Mouse (Mus musculus): Measurements from ENCODE around the gene Fgd6.

Fgd6 gene

DNA sequence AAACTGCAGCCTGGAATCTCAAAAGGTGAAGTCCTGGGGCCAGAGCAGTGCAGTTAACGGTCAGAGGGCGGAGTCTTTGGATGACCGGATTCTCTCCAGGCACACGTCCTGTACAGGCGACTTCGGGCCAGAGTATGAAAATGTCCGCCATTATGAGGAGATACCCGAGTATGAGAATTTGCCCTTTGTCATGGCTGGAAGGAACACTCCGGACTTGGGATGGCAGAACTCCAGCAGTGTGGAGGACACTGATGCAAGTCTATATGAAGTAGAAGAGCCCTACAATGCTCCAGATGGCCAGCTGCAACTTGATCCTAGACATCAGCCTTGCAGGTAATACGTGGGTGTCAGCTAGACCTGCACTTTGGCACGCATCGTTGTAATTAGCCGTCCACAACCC, 9.5 kb downstream of the Fgd6 start:
- no peak for DNase-seq (ENCODE audit: low read depth, low spot score)

DNA sequence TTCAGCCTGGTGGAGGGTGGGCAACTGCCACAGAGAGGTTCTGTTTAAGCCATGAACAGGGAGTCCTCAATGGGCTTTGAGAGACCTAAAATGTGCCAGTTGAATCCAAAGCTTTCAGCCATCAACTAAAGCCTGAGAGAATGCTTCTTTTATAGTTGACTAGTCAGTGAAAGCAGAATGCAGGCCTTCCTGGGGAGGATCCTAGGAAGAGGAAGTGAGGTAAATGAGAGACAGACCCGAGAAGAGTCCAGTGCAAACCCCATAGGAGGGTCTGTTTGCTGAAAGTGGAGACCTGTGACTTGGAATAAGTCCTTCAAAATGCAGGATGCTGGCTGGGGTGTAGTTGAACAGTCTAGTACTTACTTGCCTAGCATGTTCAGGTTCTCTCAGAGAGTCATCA, 11.2 kb downstream of the Fgd6 start:
- no peak for DNase-seq (ENCODE audit: low read depth, low spot score)

DNA sequence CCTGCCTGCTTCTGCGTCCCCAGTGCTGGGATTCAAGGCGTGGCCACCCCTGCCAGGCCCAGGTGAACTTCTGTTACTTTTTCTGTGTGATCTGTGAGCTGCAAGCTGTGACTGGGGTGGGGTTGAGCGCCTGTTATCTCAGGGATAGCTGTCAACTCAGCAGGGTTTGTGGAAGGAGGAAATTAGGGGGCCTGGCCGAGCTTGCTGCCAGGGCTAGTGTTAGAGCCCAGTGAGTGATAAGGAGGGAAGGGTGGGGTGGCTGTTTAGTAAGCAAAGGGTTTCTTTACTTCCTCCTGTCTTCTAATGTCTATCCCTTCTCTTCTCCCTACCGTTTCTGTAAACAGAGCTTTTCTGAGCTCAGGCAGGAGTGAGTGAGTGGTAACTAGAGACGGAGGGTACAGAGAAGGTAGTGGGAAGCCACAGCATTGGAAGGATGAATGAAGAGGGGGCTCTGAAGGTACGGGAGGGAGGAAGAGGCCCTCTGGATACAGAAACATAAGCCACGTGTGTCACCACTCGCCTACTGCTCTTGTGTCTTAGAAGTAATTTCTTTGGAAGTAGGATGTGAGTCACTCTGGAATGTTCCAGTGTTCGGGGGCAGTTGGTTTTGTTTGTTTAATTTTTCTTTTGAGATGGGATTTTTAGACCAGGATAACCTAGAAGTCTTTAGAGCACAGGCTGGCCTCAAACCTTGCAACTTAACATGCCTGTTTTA, 12.2 kb downstream of the Fgd6 start:
- DNase-seq (ENCODE audit: low read depth, low spot score): no peak

DNA sequence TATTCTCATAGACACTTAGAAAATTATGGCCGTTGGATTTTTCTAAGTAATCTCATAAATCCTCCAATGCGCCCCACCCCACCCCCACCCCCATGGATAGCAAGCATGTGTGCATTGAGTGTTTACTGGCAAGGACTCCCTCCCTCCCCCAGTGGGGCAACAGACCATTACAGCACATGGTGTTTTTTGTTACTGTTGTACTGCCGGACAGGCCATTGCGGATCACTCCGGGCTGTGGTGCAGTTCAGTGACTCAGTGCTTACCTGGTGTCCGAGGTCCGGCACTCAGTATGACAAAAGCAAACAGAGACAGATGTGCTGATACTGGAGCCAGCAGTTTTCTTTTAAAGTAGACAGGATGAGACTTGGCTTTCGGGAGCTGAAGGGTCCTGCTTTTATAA, 13.3 kb downstream of the Fgd6 start:
- no peak for DNase-seq (ENCODE audit: low read depth, low spot score)

DNA sequence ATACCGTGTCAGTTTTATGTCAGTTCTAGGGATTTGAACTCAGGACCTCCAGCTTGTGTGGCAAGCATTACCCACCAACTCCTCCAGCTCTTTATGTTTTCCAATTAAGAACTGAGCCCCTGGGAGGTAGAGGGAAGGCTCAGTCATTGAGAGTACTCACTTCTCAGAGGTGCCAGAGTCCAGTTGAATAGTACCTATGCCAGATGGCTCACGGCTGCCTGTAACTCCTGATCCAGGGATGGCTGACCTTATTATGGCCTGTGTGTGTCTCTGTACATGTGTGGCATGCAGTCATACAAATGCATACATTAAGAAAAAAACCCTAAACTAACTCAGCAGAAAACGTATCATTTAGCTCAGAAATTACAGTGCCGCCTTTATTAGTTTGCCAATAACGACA, 14.9 kb downstream of the Fgd6 start:
- no peak for DNase-seq (ENCODE audit: low read depth, low spot score)

DNA sequence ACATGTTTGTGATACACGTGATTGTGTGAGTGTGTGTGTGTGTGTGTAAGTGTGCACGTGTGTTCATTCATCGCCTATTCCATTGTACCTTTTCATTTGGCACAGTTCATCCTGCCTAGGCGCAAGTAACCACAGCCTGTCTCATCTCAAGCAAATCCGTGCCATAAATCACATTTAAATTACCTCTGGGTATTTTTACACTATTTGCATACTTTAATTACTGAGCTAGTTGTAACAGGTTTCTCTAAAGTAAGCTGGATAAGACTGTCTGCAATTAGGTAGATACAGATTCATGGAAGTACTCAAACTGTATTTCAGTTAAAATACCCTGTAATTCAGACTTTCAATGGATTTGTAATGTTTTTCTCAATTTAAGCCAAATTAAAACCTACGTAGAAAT, 20.7 kb downstream of the Fgd6 start:
- DNase-seq (ENCODE audit: low read depth, low spot score): no peak

DNA sequence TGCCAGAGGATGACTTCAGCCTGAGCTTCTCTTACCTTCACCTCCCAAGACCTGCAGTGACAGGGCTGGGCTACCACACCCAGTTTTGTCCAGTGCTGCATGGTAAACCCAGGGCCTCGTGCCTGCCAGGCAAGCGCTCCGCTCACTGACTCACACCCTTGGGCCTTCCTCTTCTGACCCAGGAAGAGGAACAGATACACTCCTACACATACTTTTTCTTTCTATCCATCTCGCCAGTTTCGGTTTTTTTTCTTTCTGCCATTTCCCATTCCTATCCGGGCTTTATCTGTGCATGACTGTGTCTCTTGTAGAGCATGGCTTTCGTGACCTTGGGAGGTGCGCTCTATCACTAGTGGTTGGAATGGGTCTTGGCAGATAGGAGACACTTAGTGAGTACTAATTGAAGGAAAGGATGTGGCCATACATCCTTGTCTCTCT, 23.8 kb downstream of the Fgd6 start:
- DNase-seq (ENCODE audit: low read depth, low spot score): no peak

DNA sequence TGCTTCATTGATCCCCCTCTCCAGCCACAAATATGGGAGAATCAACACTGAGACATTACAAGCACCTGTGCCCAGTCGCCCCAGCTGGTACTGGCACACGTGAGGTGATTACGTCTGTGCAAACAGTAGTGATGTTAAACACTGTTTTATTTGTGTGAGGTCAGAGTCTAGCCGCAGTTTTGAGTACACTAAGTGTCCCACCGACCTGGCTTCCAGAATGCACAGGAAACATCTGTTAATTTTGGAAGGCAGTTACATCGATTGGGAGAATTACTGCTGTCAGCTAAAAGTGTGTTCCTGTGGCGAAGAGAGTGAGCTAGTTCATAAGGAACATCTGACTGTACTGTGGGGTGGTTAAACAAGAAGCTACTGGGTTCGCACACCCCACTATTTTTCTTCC, 24.4 kb downstream of the Fgd6 start:
- no peak for DNase-seq (ENCODE audit: low read depth, low spot score)

DNA sequence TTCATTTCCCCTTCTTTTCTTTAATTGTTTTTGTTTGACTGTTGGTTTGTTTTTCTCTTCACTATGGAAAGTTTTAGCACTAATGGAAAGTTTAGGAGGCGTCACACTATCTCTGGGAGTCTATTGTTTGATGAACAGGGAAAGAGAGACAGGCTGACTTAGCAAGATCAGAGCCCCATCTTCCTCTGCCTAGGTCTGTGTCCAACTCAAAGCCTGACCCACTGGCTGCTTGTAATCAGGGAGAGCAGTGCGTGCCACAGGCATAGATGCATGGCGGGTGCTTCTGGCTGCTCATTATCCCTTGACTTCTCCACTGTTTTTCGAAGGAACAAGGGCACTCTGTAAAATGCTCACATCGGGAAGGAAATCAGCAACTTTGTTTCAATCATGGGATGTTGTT, 26.6 kb downstream of the Fgd6 start:
- no peak for DNase-seq (ENCODE audit: low read depth, low spot score)

DNA sequence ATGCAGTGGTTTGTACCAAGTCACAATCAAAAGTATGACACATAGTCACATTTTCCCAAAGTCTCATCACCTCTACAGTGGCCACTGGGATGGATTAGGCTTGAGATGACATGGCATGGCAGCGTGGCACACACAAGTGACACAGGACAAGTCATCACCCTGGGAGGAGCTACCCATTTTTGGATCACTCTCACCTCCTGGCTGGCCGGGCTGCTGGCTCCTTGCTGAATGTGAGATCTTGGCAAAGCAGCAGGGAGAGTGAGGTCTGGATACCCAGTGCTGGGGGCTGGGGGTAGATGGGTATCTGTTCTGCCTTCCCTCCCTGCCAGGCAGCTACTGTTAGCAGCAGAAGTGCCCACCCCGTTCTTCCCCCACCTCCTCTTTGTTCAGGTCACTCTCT, 31.1 kb downstream of the Fgd6 start:
- DNase-seq (ENCODE audit: low read depth, low spot score): no peak

DNA sequence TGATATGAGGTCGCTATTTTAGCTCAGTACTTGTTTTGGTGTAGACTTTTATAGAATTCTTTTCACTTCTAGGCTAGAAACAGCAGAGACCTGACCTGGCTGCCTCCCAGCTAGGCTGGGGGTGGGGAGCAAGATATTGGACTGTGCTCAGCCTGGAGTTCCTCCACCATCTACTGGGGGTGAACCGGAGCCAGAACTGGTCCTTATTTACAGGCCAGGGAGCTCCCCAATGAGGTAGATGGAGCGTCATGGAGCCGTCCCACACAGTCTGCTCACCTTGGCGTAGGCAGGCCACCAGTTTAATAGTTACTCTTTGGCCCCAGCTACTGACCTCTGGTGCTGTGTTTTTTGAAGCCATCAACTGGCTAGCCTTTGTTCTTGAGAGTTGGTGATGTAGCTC, 32.9 kb downstream of the Fgd6 start:
- DNase-seq (ENCODE audit: low read depth, low spot score): no peak

DNA sequence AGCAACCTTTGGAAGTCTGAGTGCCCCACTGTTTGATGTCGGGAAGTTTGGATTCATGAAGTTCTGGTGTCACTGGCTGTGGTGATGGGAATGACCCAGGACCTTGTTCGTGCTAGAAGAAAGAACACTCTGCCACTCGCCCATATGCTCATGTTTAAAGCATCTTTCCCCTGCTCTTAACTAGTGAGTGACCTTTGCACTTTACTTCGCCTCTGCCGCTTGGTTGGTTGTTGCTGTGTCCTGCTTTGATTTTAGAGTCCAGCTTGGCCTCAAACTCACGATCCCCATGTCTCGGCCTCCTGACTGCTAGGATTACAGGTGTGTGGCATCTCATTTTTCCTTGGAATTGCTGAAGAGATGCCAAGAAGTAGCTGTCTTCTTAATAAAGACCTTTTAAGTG, 35.8 kb downstream of the Fgd6 start:
- no peak for DNase-seq (ENCODE audit: low read depth, low spot score)

DNA sequence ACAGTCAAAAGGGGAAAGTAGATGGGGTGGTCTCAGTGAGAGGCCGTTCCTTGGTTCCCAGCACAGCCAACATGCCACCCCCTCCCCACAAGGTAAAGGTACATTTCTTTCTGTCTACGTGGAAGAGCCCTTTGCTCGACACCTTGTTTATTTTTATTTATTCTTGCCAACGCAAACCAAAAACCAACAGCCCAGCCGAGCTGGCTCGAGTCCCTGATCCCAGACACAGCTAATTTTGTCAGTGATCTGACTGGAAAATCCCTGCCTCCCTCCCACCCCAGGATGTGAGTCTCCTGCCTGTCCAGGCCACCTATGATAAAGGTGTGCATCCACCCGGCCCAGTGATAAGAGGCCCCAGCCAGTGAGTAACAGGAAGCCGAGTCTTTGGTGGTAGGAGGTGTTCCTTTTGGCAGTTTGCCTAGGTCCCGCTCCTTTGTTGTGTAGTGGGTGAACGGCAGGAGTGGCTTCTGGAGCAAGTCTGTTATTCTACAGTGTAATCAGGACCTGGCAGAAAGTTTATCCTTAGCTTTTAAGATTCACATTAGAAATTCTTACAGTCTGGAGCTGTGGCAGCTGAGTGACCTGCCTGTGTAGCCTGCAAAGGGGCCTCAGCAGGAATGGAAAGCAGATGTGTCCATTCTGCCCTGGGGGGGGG, 36.6 kb downstream of the Fgd6 start:
- no peak for DNase-seq (ENCODE audit: low read depth, low spot score)

DNA sequence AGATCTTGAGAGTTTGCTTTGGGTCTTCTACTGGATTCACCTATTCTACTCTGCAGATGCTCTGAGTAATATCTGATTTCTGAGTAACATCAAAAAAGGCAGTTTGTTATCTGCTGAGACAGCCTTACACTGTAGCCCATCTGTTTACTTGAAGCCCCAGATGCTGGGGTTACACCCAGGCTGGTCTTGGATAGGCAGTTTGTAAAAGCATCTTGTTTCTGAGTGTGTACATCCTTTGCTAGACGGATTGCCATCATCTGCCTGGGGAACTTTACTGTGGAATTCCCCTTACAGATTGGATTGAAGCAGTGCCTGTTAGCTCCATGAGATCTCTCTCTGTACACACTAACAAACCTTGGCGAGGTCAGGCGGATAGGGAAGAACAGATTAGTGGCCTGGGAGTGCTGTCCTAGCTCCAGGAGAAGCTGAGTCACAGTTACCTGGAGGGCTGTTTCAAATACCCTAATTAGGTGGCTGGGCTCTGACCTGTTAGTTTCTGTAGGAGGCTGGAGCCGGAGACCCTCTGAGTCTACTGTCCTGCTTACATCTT, 37.2 kb downstream of the Fgd6 start:
- no peak for DNase-seq (ENCODE audit: low read depth, low spot score)

DNA sequence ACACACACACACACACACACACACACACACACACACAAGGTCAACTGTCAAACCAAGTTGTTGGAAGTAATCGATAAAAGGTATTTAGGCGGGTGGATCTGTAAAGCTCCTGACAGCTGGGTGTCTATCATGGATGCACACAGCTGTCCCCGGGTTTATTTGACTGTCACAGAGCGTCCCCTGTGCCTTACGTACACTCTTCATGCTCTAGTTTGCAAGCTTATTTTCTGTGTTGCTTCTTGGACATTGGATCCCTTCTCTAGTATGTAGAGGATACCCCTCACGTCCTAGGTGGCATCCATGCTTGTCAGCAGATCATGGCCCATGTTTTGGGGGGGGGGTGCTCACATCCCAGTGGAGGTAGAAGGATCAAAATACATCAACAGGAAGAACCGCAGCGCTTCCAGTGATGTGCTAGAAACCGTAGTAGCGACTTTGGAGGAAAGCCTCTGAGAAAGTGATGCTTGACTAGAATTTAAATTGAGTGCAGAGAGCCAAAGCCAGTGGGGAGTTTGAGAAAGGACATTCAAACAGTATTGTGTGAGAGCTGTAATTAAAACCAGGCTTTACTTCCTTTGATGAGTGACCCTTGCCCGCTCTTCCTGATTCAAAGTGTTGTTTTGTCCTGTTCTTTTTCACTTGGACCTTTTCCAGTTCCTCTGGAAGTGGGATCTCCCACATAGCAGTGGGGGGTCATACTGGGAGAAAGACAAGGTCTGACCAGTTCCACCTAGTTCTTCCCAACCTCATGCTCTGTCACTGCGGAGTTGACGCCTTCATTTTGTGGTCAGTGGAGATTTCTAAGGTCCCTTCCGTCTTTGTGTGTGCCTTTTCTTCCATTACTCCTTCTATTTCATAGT, 41.4 kb downstream of the Fgd6 start:
- no peak for DNase-seq (ENCODE audit: low read depth, low spot score)

DNA sequence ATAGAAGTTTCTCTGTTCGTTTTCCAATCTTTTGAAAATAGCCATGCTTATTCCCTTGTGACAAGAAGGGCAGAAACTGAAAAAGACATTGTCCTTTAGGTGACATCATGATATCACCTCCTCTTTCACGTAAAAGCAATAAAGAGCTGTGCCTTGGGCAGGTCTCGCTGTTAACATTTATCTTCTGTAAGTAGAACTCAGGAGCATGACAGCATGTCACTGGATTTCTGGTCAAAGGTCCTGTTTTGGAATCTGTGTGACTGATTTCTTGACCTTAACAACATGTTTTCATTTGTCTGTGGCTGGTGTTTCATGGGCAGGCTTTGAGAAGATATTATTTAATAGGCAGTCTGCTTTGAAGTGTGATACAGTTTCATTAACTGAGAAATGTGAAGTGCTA, 44.9 kb downstream of the Fgd6 start:
- no peak for DNase-seq (ENCODE audit: low read depth, low spot score)

DNA sequence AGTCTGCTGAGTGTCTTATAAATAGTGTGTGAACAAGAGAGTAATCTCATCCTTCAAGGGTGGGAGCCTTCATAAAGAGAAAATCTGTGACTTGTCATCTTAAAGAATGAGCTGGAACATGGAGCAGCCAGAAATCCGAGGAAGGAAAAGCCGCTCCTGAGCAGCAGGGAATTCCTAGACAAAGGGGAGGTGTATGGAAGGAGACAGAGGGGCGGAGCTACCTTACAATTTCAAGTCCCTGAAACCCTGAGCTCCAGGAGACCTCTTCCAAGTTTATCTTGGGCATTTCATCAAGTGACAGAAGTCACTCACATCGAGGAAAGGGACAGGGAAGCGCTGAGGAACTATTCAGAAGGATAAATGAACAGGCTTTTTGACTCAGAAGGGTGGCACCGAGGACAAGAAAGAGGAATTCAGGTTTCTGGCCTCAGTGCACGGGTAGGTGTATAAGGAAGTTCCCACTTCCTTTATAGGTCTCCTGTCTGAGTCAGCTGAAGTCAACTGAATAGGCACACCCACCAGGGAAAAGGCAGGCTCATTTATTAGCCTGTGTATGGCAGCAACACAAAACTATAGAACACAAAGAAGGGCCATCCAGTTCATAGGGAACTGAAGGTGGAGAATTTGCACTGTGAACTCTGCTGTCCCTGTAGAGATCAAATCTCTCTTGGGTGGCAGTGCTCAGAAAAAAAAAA, 46.4 kb downstream of the Fgd6 start:
- no peak for DNase-seq (ENCODE audit: low read depth, low spot score)

DNA sequence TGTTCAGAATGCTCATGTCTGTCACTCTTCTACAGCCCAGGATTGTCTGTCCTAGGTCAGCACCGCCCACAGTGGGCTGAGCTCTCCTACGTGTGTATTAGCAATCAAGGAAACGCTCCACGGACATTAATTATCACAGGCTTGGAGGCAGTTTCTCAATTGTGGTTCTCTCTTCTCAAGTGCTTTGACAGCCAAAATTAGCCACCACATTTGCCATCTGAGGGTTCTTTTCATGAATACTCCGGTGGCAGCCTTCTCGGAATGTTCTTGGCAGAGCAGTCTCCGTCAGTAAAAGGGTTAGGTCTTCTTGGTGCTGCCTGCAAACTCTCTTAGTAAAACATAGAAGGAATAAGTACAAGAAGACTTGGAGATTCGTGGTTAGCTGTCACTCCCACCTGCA, 50.5 kb downstream of the Fgd6 start:
- DNase-seq (ENCODE audit: low read depth, low spot score): no peak

DNA sequence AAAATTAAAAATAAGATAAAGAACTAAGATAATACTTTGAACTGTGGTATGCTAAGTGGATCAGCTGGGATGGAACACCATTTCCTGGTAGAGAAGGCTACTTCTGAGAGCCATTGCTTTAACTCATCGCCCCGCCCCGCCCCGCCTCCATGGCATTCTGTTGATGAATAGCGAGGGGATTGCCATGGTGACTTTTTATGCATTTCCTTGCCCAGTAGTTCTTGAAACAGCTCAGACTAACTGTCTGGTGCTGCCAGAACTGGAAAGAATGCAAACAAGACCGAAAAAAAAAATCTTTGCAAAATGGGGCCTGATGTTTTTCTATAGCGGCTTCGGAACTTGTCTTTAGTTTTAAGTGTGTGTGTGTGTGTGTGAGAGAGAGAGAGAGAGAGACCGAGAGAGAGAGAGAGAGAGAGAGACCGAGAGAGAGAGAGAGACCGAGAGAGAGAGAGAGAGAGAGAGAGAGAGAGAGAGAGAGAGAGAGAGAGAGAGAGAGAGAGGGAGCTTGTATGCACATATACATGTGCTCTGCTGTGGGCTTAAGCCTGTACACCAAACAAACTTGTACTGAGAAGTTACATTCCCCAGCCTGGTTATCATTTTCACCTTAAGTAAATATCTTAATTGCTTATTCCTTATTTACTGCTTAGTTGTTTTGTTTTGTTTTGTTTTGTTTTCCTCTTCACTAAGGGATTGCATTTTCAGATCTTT, 51.7 kb downstream of the Fgd6 start:
- no peak for DNase-seq (ENCODE audit: low read depth, low spot score)

DNA sequence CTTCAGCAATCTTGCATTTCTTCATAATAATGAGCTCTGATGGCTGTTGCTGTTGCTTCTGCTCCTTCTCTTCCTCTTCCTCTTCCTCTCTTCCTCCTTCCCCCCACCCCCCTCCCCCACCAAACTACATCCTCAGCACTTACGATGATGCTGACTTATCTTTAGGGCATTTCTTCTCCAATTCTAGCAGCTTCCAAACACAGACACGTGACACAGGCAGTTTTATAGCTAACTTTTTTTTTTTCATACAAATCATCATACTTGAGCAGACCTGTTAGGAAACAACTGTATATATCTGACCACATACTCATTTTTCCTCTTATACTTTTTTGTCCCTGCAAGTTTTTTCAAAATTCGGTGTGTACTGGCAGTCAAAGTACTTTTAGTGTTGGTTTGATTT, 54.2 kb downstream of the Fgd6 start:
- DNase-seq (ENCODE audit: low read depth, low spot score): no peak

DNA sequence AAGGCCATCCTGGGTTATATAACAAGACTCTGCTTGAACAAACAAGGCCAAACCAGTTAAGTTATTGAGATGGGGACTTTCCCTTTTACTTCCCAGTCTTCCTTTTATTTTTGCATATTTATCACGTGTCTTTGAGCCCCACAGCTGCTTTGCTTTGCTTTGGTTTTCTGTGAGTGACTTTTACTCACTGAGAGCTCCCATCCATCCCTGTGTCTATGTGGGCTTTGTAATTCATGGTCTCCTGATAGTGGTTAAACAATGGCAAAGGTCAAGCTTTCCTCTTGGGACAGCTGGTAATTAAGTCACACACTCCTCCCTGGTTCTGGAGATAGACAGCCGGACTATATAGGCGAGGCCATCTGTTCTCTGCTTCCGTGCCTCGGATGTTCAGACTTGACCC, 57.7 kb downstream of the Fgd6 start:
- no peak for DNase-seq (ENCODE audit: low read depth, low spot score)

Data from WW6 (cell line).